Mouse (Mus musculus): ENCODE measurements around the gene Zfyve9.
"Not testable (repeated sequence)": the region's sequence is repeated elsewhere in the genome, so short reads cannot be mapped to it uniquely, and the experiment has no call there.

Gene Zfyve9

DNA sequence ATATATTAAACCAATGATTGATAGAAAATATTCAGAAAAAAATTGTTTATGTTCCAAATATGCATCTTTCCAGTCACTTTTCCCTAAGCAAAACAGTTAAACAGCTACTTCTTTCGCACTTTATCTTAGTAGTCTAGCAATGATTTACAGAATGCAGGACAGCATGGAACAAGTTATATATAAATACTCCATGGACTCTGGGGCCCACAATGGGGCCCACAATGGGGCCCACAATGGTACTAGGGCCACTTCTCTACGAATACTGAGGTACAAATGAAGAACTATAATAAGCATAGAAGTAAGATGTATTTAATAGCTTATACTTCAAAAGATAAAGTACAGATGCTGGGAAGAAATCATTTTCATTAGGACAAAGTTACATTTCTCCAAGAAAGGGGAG is 56.5 kb downstream of the Zfyve9 start:
- no peak for DNase-seq (ENCODE audit: low read depth, low spot score)

DNA sequence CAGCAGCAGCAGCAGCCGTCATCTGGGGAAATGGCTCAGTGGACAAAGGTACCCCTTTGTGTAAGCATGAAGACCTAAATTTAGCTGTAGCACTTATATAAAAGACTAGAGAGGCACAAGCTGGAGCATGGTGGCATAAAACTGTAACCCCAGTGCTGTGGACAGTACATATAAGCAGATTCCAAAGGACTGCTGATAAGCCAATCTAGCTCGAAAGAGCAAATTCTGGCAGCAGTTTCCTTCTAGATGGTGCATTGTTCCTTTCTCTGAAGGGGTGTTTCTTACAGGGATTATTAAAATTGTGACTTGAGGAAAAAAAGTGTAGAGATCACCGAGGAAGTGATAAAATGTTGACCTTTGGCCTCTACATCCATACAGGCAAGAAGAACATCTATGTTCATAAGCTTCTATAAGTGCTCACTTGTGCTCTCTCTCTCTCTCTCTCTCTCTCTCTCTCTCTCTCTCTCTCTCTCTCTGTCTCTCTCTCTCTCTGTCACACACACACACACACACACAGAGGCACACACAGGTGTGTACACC is 59.3 kb downstream of the Zfyve9 start:
- DNase-seq (ENCODE audit: low read depth, low spot score) = no peak

DNA sequence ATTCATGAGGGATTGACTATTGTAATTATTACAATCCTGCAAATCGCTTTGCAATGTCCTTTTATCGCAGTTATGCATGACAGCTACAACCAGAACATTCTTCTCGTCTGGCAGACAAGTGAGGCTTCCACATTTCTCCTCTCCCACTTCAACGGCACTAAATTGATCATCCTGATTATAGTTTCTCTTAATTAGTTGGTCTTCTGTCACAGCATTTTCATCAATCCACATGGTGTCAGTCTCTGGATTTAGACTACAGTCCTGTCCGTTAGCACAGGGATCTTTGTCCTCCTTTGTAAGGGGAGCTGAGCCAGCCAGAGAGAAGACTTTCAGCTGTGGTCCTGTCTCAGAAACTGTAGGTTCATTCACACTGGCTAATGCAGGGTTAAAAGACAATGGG is 61.2 kb downstream of the Zfyve9 start, which contains the start of gene 3110021N24Rik:
3110021N24Rik (plus strand) TSS at position 301 of the 400 bp plus-strand sequence.
- no peak for DNase-seq (ENCODE audit: low read depth, low spot score)

DNA sequence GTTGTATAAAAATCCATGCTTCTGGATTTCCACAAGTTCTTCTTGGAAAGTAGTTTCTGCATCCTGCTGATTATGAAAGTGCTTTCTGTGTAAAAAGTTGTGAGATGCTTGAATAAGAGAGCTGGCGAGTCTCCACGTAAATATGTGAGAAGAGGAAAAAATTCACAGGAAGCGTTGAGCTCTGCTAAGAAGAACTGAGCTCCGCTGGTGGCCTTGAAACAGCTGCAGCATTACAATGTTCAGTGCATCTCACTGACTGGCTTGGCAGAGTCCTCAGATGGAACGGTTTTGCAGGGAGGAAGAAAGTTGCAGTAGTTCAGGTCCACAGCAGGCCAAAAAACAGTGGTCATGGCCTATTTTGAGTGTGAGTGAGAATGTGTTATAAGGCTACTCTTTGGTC is 72.4 kb downstream of the Zfyve9 start:
- no peak for DNase-seq (ENCODE audit: low read depth, low spot score)

DNA sequence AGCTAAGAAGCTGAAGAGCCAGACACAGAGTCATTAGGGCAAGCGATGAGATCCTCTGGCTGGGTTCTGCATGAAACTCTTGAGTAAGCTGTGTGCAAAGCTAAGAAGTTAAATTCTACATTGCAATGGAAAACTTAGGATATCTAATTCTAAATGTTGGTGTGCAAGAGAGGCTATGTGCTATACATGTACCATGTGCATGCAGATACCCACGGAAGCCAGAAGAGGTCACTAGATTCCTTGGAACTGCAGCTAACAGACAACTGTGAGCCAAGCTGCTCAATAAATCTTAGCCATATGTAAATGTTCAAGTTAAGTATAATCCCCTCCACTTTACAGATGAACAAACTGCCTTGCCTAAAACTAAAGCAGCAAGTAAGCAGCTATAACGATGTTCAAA is 83.7 kb downstream of the Zfyve9 start:
- no peak for DNase-seq (ENCODE audit: low read depth, low spot score)

DNA sequence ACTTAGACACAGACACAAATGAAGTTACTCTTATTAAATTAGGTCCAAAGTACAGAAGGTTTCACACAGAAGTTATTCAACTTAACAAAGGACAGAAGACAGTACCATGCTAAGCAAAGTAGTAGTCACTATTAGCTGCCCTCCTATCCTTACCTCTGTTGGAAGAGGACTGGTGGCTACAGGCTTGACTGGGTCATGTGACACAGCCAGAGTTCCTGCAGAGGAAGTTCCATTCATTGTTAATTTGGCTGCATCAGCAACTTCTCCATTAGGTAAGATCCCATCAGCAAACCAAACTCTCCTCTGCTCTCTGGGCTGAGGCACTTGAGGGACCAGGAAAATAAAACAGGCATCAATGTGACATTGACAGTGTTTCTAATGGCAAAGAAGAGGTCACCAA is 89.1 kb downstream of the Zfyve9 start:
- DNase-seq (ENCODE audit: low read depth, low spot score) = no peak

DNA sequence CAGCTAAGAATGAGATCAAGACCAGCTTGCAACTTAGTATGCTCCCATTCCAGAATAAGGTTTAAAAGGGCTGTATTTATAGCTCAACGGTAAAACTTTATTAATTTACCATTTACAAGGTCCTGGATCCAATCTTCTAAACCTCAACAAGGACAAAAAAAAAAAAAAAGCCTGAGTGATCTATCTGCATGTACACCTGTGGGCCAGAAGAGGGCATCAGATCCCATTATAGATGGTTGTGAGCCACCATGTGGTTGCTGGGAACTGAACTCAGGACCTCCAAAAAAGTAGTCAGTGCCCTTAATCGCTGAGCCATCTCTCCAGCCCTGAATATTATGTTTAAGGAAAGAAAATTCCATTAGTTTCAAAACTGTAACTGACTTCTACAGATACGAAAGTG is 90.1 kb downstream of the Zfyve9 start:
- no peak for DNase-seq (ENCODE audit: low read depth, low spot score)

DNA sequence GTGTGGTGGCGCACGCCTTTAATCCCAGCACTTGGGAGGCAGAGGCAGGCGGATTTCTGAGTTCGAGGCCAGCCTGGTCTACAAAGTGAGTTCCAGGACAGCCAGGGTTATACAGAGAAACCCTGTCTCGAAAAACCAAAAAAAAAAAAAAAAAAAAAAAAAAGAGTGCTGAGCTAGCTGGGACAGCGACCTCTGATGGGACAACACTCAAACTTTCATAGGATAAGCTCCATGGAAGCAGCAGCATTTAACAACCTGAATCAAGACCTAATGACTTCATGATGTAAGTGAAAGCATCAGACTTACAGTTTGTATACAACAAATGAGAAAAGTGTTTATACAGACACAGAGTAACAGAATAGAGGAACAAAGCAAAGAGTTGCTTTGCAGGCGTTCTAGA is 93.5 kb downstream of the Zfyve9 start:
- not testable (repeated sequence) for DNase-seq (ENCODE audit: low read depth, low spot score)

DNA sequence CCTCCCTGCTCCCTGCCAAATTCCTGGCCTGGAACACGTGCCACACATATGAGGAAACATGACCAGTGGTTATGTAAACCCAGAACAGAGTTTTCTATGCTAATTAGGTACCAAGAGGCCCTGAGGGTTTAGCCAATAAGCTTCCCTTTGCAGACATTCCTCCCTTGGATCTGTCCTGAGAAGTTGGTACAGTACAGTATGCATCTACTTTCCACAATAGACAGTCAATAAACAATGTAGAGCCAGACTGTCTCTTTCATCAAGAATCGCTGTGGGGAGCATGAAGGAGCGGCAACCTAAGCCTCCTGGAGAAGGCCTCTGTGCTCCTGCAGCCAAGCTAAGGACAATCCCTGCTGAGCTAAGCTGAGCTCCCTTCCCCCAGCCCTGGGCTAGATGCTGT is 94.4 kb downstream of the Zfyve9 start:
- DNase-seq (ENCODE audit: low read depth, low spot score) = no peak

DNA sequence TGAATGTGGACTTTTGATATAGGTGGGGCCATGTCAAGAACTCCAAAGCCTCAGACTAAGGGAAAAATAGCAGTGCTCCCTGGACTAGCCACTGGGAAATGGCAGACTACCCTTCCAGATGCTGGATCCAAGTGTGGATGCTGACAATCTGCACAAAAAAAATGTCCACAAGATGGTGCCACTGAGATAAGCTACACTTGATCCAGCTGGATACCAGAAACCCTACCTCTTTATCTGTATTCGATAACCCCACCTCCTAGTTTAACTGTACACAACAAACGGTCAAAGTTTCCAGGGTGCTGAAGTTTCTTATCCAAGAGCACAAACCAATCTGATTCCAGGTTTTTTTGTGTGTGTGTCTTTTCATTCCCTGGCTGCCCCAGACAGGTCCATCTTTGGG is 116.2 kb downstream of the Zfyve9 start:
- DNase-seq (ENCODE audit: low read depth, low spot score) = no peak

DNA sequence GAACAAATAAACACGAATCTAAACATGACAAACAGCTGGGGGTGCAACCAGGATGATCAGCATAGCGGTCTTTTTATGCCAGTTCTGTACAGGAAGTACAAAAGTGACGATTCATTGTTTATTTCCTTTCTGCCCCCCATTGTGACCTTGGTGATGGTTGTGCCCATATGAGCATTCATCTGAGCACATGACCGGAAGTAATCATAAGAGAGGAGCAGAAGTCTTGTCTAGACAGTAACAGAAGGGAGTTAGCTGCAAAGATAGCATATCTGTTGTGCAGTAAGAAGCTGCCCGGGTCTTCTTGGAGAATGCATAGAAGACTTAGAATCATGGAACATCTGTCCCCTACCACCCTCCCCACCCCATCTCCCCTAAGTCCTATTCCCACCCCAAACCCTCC is 141.8 kb downstream of the Zfyve9 start:
- no peak for DNase-seq (ENCODE audit: low read depth, low spot score)

DNA sequence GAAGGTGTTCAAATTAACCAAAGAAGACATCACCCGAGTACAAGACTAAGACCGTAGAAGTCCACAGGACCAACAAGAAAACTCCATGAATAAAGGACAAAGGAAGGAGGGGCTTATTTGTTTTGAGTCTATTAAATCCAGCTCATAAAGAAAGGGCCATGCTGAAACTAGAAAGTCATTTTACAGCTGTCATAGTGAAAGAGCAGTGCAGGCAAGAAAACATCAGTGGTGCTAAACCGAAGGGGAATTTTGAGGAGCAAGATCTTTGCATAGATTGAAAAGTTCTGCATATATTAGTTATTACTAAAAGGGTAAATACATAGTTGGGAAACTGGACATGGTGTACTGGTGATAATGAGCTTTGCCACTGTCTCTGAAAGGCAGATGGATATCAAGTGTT is 142.9 kb downstream of the Zfyve9 start:
- DNase-seq (ENCODE audit: low read depth, low spot score) = no peak

DNA sequence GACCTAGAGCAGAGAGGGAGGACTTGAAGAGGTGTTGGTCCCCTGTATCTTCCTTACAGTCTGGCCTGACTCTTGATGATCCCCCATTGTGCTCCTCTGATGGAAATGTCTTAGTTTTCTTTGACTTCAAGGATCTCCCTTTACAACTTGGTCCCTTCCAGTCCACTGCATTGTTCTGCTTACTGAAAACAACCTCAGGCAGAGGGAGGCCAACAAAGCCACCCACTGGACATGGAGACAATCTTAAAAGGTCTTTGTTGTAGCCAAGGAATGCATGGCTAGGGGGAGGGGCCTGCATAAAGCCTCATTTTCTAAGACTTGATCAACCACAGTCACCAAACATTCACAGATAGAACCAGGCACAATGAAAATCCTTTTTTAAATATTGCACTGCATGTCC is 145.5 kb downstream of the Zfyve9 start:
- no peak for DNase-seq (ENCODE audit: low read depth, low spot score)

DNA sequence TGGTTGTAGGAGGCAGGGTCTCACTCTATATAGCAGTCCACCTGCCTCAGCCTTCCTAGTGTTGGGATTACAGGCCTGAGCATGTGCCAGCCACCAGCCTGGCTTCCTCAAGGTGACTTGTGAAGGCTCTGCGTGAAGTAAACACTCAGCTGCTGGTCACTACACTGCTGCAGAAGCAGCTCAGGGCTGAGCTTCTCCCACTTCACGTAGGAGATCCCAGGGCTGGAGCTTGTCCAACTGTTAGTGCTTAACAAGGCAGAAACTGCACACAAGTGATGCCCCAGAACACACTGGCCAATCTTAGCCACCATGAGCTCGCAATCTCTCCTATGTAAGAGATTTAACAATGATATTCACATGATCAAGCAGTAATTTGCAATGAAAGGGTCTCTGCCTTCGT is 145.9 kb downstream of the Zfyve9 start:
- DNase-seq (ENCODE audit: low read depth, low spot score) = no peak

DNA sequence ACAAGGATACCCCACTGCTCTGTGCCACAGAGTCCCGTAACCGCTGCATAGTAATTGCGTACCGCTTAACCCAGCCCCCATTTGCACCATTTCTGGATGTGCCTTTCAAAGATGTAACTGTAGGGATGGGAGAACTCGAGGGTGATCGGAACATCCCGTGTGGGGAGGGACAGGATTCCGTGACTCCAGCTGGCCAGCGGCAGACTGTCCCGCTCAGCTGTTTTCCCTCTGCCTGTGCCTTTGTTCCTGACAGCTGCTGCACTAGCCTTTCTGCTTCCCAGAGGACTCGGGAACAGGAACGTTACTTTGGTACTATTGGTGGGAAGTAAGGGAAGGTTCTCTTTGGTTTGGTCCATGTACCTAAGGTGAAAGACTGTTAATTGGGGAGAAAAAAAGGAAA is 146.9 kb downstream of the Zfyve9 start:
- no peak for DNase-seq (ENCODE audit: low read depth, low spot score)

DNA sequence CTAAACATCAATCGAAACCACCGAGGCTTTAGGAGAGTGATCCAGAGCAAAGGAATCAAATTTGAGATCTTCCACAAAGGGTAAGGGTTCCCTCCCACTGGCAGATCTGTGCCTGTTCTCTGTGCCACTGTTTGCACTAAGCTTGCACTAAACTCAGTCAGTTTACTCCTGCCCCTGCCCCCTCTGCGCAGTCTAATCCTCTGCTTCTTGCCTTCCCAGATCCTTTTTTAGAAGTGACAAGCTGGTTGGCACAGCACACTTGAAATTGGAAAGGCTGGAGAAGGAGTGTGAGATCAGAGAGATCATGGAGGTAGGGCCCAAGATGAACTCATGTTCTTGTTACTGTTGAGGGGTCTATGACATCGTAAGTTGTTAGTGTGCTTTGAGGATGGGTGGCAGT is 149.0 kb downstream of the Zfyve9 start:
- no peak for DNase-seq (ENCODE audit: low read depth, low spot score)

DNA sequence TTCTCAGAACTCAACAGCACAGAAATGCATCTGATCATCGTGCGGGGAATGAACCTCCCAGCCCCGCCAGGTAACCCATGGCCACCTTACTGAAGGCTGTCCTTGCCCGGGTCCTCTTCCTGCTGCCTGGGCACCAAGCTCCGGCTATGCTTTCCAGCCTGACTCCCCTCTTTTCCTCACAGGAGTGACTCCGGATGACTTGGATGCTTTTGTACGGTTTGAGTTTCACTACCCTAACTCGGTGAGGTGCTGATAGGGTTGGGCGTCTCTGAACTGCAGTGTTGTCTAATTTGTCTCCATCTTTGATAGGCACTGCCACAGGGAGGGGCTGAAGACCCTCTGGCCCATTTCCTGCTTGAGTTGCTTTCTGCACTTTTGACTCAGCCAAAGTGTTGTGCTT is 150.5 kb downstream of the Zfyve9 start:
- DNase-seq (ENCODE audit: low read depth, low spot score) = no peak

DNA sequence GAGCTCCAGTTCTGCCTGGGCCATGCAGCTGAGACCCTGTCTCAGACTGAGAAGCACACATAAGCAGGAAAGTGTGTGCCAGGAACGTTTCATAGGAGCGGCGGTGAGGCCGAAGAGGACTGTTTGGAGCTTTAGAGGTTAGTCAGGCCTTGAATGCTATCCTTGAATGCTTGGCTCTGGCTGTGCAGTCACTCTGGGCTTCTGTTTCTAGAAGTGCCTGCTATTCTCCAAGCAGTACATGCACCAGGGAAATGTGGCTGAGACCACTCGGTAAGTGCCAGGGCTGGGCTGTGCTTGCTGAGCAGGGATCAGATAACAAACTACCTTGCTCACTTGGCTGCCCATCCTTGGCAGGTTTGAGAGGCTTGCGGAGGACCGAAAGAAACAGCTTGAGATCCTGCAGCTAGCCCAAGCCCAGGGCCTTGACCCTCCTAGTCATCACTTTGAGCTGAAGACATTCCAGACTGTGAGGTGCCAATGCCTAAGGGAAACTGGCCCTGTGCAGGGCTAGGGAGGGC is 151.2 kb downstream of the Zfyve9 start:
- DNase-seq (ENCODE audit: low read depth, low spot score) = no peak

DNA sequence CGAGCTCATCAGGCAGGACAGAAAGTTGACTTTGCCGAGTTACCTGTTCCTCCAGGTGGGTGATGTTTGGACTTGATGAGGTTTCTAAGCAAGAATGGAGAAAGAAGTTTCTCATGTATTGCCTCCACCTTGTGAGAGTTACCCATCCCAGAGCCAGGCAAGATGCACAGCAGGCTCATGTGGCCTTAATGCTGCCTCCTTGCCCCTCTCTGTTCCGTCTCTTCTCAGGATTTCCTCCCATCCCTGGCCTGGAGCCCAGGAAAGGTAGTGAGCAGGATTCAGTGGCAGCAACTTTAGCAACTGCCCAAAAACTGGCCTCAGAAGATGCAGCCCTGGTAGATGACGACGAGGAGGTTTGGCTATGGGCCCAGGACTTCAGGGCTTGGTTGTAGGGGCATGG is 153.5 kb downstream of the Zfyve9 start:
- no peak for DNase-seq (ENCODE audit: low read depth, low spot score)

DNA sequence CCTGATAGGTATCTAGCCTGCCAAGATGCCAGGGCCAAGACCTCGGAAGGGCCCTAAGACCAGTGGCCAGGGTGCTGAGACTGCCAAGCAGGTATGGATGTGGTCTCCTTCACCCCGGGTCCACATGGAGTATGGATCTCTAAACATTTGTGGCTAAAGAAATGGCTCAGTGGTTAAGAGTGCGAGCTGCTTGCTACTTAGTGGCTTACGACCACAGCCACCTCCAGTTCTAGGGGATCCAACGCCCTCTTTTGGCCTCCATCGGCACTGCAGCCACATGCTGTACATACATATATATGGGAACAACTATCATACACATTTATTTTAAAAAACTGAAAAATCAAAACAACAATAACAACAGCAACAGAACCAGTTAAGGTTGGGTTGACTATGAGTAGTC is 159.1 kb downstream of the Zfyve9 start:
- DNase-seq (ENCODE audit: low read depth, low spot score) = no peak

DNA sequence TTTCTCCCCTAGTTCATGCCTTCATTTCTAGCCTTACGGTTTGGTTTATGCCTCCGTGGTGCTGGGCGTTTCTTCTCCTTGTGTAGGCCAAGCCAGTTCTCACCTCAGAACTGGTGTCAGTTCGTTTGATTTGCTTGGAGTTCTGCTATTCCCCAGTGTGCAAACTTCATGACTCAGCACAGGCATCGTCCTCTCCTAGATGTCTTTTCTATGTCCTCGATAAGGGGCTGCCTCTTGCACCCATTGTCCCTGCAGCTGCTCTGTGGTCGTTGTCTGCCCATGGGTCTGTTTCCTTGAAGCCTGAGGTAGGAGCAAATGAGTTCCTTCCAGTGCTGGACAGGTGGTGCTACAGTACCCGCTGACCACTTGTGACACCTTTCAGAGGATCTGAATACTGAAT is 160.1 kb downstream of the Zfyve9 start:
- no peak for DNase-seq (ENCODE audit: low read depth, low spot score)

DNA sequence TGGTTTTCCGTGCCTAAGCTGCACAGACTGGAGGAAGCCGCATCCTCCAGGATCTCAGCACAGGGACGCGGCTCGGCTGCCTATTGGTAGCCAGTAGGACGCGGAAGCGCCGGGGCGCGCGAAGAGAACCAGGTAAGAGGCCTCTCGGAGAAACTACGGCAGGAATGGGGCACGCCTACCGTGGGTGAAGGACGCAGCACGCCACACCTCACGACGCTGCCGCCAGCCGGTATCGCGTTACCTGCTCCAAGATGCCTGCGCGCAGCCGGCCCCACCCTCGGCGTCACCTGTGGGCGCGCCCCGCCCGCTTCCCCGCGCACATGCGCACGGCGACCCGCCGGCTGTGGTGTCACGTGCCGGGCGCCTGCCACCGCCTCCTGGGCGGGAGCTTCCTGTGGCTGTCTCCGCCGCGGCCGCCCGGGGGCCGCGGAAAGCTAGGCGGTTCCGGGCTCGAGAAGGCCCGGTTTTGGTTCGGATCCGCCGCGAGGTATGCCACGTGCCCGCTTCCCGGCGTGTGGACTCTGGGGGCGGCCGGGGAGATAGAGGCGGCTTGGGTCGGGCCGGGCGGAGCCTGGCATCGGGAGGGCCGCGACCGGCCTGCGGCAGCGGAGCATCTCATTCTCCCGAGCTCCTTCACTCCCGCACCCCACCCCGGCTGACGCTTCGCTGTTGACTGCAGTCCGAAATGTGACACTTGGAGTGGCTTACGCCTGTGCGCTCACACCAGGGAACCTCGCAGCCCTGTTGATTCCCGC is 160.8 kb downstream of the Zfyve9 start, which contains the start of gene Cc2d1b:
Cc2d1b (plus strand) TSS at position 354 of the 755 bp plus-strand sequence.
- peak; percentile 88 for DNase-seq (ENCODE audit: low read depth, low spot score)

DNA sequence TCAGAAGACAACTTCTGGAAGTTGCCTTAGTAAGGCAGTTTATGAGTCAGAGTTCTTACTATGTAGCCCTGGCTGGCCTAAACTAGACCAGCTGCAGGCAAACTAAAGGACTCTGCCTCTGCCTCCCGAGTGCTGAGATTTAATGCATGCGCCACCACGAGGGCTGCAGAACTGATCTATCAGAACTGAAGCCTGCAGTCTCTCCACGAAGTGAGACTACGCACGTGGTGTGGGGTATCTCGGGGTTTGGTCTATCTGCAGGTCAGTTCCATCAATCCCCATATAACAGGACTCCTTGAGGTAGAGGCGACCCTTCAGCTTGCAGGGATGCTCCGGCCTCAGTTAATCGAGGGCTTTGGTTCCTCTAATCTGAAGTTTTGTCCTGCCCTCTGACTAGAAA is 161.4 kb downstream of the Zfyve9 start:
- DNase-seq (ENCODE audit: low read depth, low spot score) = no peak

Data from c-Kit-negative CD71-positive TER-119-positive erythroid progenitor cells, embryonic 14.5 days (primary cell).